Mouse (Mus musculus) adrenal gland, postnatal 36 days (tissue): ENCODE data around the gene 4833420G17Rik. TPM values are rescaled to one million over a fixed set of nuclear protein-coding genes. Genes with fewer than 3 reads are reported as not detected.

Experiments
- total RNA-seq, 2 experiments: library from RNA; stranded (reverse); gene quantifications; 2 replicates each; pipeline ENCODE4 v1.2.3; 2021

4833420G17Rik gene
- total RNA-seq, 2 experiments from 2014 or later = 17.2 to 17.4 TPM

Other genes starting within 250 kb of the 4833420G17Rik start
- gene Paip1, start 34.2 kb upstream of the 4833420G17Rik start, total RNA-seq = 100 to 1,000 TPM; 125 to 145 TPM
- 10 to 100 TPM; 12.5 to 13.0 TPM for gene Tmem267, start 25.3 kb downstream of the 4833420G17Rik start, total RNA-seq
- gene 3110070M22Rik, start 25.6 kb downstream of the 4833420G17Rik start, total RNA-seq = 1 to 10 TPM; 1.2 to 2.1 TPM
- under 1 TPM; 0.17 to 0.56 TPM for gene Ccl28, start 161.1 kb downstream of the 4833420G17Rik start, total RNA-seq
- gene Hmgcs1, start 227.6 kb downstream of the 4833420G17Rik start, total RNA-seq = 100 to 1,000 TPM; 300 to 363 TPM